Mouse (Mus musculus) intestine, embryonic 16.5 days (tissue): ENCODE results near the gene Igf2bp3. TPM values are rescaled to one million over a fixed set of nuclear protein-coding genes. Genes with fewer than 3 reads are reported as not detected.

Experiments used
- ATAC-seq: fragments of 200-750 bp; cut with Nextera tagmentation; 2 replicates; pipeline ENCODE4 v1.8.0; 2017; ENCODE audit warnings: moderate TSS enrichment, moderate library complexity
- H3K27ac ChIP-seq: fragments of 300-500 bp; sonication (generic); 2 replicates; pipeline ENCODE4 v1.5.1; 2014; ENCODE audit warnings: mild to moderate bottlenecking, low read length
- H3K27me3 ChIP-seq: fragments of 300-500 bp; sonication (generic); replicated peaks from 2 replicates; pipeline ENCODE4 v1.6.1; 2014; ENCODE audit warnings: low read length, control low read depth, mixed read lengths; ENCODE audit not compliant: control insufficient read depth, insufficient read depth
- H3K36me3 ChIP-seq: fragments of 300-500 bp; sonication (generic); 2 replicates; pipeline ENCODE4 v1.6.1; 2014; ENCODE audit warnings: low read length, control low read depth; ENCODE audit not compliant: control insufficient read depth, insufficient read depth
- H3K4me1 ChIP-seq: fragments of 300-500 bp; sonication (generic); 2 replicates; pipeline ENCODE4 v1.6.1; 2014; ENCODE audit warnings: low read length, control low read depth, mixed read lengths; ENCODE audit not compliant: control insufficient read depth, insufficient read depth
- H3K4me2 ChIP-seq: fragments of 300-500 bp; sonication (generic); 2 replicates; pipeline ENCODE4 v1.6.1; 2014; ENCODE audit warnings: low read depth, low read length, control low read depth
- H3K4me3 ChIP-seq: fragments of 300-500 bp; sonication (generic); 2 replicates; pipeline ENCODE4 v1.5.1; 2014; ENCODE audit warnings: mild to moderate bottlenecking, low read length
- H3K9ac ChIP-seq: fragments of 300-500 bp; sonication (generic); 2 replicates; pipeline ENCODE4 v1.6.1; 2014; ENCODE audit warnings: low read depth, low read length
- H3K9me3 ChIP-seq: fragments of 300-500 bp; sonication (generic); 2 replicates; pipeline ENCODE4 v1.6.1; 2016; ENCODE audit warnings: low read length, control low read depth; ENCODE audit not compliant: control insufficient read depth
- WGBS: fragments of 180-500 bp; shearing (Covaris S2); extraction: QIAGEN DNeasy Blood & Tissue Kit; methylation state at CpG from one replicate; pipeline ENCODE4 v1.1.7; 2014; 5-methylcytosine and 5-hydroxymethylcytosine counted together
- polyA plus RNA-seq: library from polyadenylated mRNA; unstranded; fragments of >200 nt; fragmentation: Nextera tagmentation; extraction: Ambion mirVana; gene quantifications from 2 replicates; pipeline ENCODE4 v1.2.1, GENCODE M21; 2015

Igf2bp3 gene
- polyA plus RNA-seq, 1 experiment from 2014 or later = 78.7 TPM

- Histone ChIP-seq H3K36me3 (peaks cover 29% of the 10 kb centered on the region), H3K27ac (no peak overlapping the region), H3K4me3 (no peak overlapping the region), H3K4me2 (no peak overlapping the region), H3K9me3 (no peaks in the 10 kb centered on the region), H3K4me1 (no peaks in the 10 kb centered on the region), H3K9ac (no peak overlapping the region), H3K27me3 (no peaks in the 10 kb centered on the region)
- WGBS = 56% methylated on average over 2 of the region's 2 CpGs
- ATAC-seq = no peak
These were observed 32.5 kb upstream of the Igf2bp3 start for GRCm38 (mm10) chr6:49247246-49247645.

GRCm38 (mm10) chr6:49242331-49242730 is 27.6 kb upstream of the Igf2bp3 start:
- Histone ChIP-seq H3K27me3 (no peaks in the 10 kb centered on the region), H3K4me1 (no peaks in the 10 kb centered on the region), H3K36me3 (peaks cover 8% of the 10 kb centered on the region; the same call in 1 of the 2 replicates), H3K4me3 (no peak overlapping the region), H3K4me2 (no peak overlapping the region), H3K27ac (no peak overlapping the region), H3K9ac (no peak overlapping the region), H3K9me3 (no peaks in the 10 kb centered on the region)
- 93% methylated on average over 1 of the region's 1 CpGs for WGBS
- no peak for ATAC-seq

GRCm38 (mm10) chr6:49241562-49241961 is 26.8 kb upstream of the Igf2bp3 start:
- H3K27ac ChIP-seq = no peak overlapping the region
- no peak for ATAC-seq
- H3K9me3 ChIP-seq = no peaks in the 10 kb centered on the region
- H3K36me3 ChIP-seq = peaks cover 8% of the 10 kb centered on the region; the same call in 1 of the 2 replicates
- H3K4me2 ChIP-seq = no peak overlapping the region
- H3K9ac ChIP-seq = no peak overlapping the region
- H3K4me1 ChIP-seq = no peaks in the 10 kb centered on the region
- 96% methylated on average over 1 of the region's 1 CpGs for WGBS
- no peaks in the 10 kb centered on the region for H3K27me3 ChIP-seq
- no peak overlapping the region for H3K4me3 ChIP-seq

- WGBS = 55% methylated on average over 9 of the region's 9 CpGs
These were observed 21.6 kb upstream of the Igf2bp3 start for GRCm38 (mm10) chr6:49236331-49236730.

GRCm38 (mm10) chr6:49233356-49233755 is 18.6 kb upstream of the Igf2bp3 start:
- no peak overlapping the region for H3K27ac ChIP-seq
- ATAC-seq = no peak
- WGBS = 63% methylated on average over 4 of the region's 4 CpGs
- no peak overlapping the region for H3K4me3 ChIP-seq
- H3K9ac ChIP-seq = no peak overlapping the region
- no peaks in the 10 kb centered on the region for H3K27me3 ChIP-seq
- H3K4me2 ChIP-seq = no peak overlapping the region
- no peaks in the 10 kb centered on the region for H3K36me3 ChIP-seq
- no peaks in the 10 kb centered on the region for H3K4me1 ChIP-seq
- no peaks in the 10 kb centered on the region for H3K9me3 ChIP-seq

More at GRCm38 (mm10) chr6:49236331-49236730, 21.6 kb upstream of the Igf2bp3 start:
- ATAC-seq = peak; percentile 100
- Histone ChIP-seq H3K4me2 (no peak overlapping the region), H3K27ac (no peak overlapping the region), H3K9ac (no peak overlapping the region), H3K4me1 (no peaks in the 10 kb centered on the region), H3K9me3 (no peaks in the 10 kb centered on the region), H3K4me3 (no peak overlapping the region), H3K27me3 (no peaks in the 10 kb centered on the region), H3K36me3 (no peaks in the 10 kb centered on the region)

GRCm38 (mm10) chr6:49228126-49228679 is 13.4 kb upstream of the Igf2bp3 start:
- H3K9ac ChIP-seq = no peak overlapping the region
- no peaks in the 10 kb centered on the region for H3K27me3 ChIP-seq
- WGBS = 11% methylated on average over 7 of the region's 7 CpGs
- H3K9me3 ChIP-seq = no peaks in the 10 kb centered on the region
- no peak overlapping the region for H3K27ac ChIP-seq
- peak; percentile 66 for ATAC-seq
- peaks cover 7% of the 10 kb centered on the region for H3K4me1 ChIP-seq
- H3K36me3 ChIP-seq = no peaks in the 10 kb centered on the region
- H3K4me2 ChIP-seq = no peak overlapping the region
- no peak overlapping the region for H3K4me3 ChIP-seq

- 7% methylated on average over 15 of the region's 15 CpGs for WGBS
- Histone ChIP-seq H3K9ac (no peak overlapping the region), H3K36me3 (no peaks in the 10 kb centered on the region), H3K4me1 (peaks cover 7% of the 10 kb centered on the region), H3K27me3 (no peaks in the 10 kb centered on the region), H3K27ac (no peak overlapping the region), H3K4me2 (peak overlapping the region; percentile 25), H3K4me3 (peak overlapping the region; percentile 18; the same call in 1 of the 2 replicates), H3K9me3 (no peaks in the 10 kb centered on the region)
- ATAC-seq = 0 out of 2 replicates have a peak, but pooled peaks have one; percentile 38
These were observed 12.5 kb upstream of the Igf2bp3 start for GRCm38 (mm10) chr6:49227184-49227735.

- H3K4me3 ChIP-seq = no peak overlapping the region
- no peak overlapping the region for H3K4me2 ChIP-seq
- no peaks in the 10 kb centered on the region for H3K36me3 ChIP-seq
- H3K9me3 ChIP-seq = no peaks in the 10 kb centered on the region
- H3K4me1 ChIP-seq = peaks cover 7% of the 10 kb centered on the region
- no peak overlapping the region for H3K9ac ChIP-seq
- H3K27ac ChIP-seq = no peak overlapping the region
- H3K27me3 ChIP-seq = no peaks in the 10 kb centered on the region
- 40% methylated on average over 3 of the region's 3 CpGs for WGBS
- ATAC-seq = no peak
These were observed 11.0 kb upstream of the Igf2bp3 start for GRCm38 (mm10) chr6:49225728-49226123.

- ATAC-seq = peak; percentile 87
- Histone ChIP-seq H3K36me3 (no peaks in the 10 kb centered on the region), H3K27me3 (no peaks in the 10 kb centered on the region), H3K4me2 (no peak overlapping the region), H3K9me3 (no peaks in the 10 kb centered on the region), H3K27ac (peak overlapping the region; percentile 73), H3K4me1 (peaks cover 7% of the 10 kb centered on the region), H3K4me3 (no peak overlapping the region), H3K9ac (0 out of 2 replicates have a peak overlapping the region, but pooled peaks have one; percentile 19)
- WGBS = 23% methylated on average over 11 of the region's 11 CpGs
These were observed 10.4 kb upstream of the Igf2bp3 start for GRCm38 (mm10) chr6:49224923-49225727.
